Mouse (Mus musculus) left cerebral cortex, postnatal 4 days (tissue): ENCODE results near the gene Clpsl2. TPM values are rescaled to one million over a fixed set of nuclear protein-coding genes. Genes with fewer than 3 reads are reported as not detected.

Experiments
- DNase-seq: peaks from one replicate; pipeline ENCODE4 v3.0.0-alpha.2; 2022
- intact Hi-C: fragments of 180-260 bp; cut with DNase I; formaldehyde crosslinking; loops from one replicate; pipeline ENCODE4 v1.15.1; 2025
- total RNA-seq, 2 experiments: library from RNA; stranded (reverse); gene quantifications; 2 replicates each; pipeline ENCODE4 v1.2.3; 2021

The Clpsl2 gene
- not detected for total RNA-seq

GRCm38 (mm10) chr17:28549111-28549510 is at the start of gene Clpsl2:
TSS of gene Clpsl2 (plus strand) at chr17:28549411.
- intact Hi-C loops = no loop called here
- no peak for DNase-seq

- no peak for DNase-seq
- intact Hi-C loops = no loop called here
These were observed 48.7 kb upstream of the Clpsl2 start for GRCm38 (mm10) chr17:28500465-28500864.

- no peak for DNase-seq
- intact Hi-C loops = no loop called here
These were observed 46.9 kb upstream of the Clpsl2 start for GRCm38 (mm10) chr17:28502196-28502821.

GRCm38 (mm10) chr17:28504182-28504581 is 45.0 kb upstream of the Clpsl2 start:
- no peak for DNase-seq
- intact Hi-C loops = no loop called here

GRCm38 (mm10) chr17:28505591-28505990 is 43.6 kb upstream of the Clpsl2 start:
- intact Hi-C loops = no loop called here
- no peak for DNase-seq

- intact Hi-C loops = no loop called here
- no peak for DNase-seq
These were observed 42.3 kb upstream of the Clpsl2 start for GRCm38 (mm10) chr17:28506895-28507294.

- intact Hi-C loops = no loop called here
- no peak for DNase-seq
These were observed 41.7 kb upstream of the Clpsl2 start for GRCm38 (mm10) chr17:28507496-28507895.

GRCm38 (mm10) chr17:28510445-28511342 is 38.5 kb upstream of the Clpsl2 start:
- intact Hi-C loops = no loop called here
- DNase-seq = no peak

- no peak for DNase-seq
- intact Hi-C loops = no loop called here
These were observed 37.3 kb upstream of the Clpsl2 start for GRCm38 (mm10) chr17:28511616-28512541.

- DNase-seq = no peak
- intact Hi-C loops = no loop called here
These were observed 36.5 kb upstream of the Clpsl2 start for GRCm38 (mm10) chr17:28512696-28513095.

- intact Hi-C loops = no loop called here
- no peak for DNase-seq
These were observed 35.9 kb upstream of the Clpsl2 start for GRCm38 (mm10) chr17:28513337-28513736.

- intact Hi-C loops = no loop called here
- DNase-seq = no peak
These were observed 35.4 kb upstream of the Clpsl2 start for GRCm38 (mm10) chr17:28513844-28514243.

- no peak for DNase-seq
- intact Hi-C loops = no loop called here
These were observed 34.7 kb upstream of the Clpsl2 start for GRCm38 (mm10) chr17:28514555-28514954.

GRCm38 (mm10) chr17:28515431-28516341 is 33.5 kb upstream of the Clpsl2 start:
- DNase-seq = no peak

GRCm38 (mm10) chr17:28516881-28517280 is 32.3 kb upstream of the Clpsl2 start:
- DNase-seq = no peak
- intact Hi-C loops = no loop called here

More at GRCm38 (mm10) chr17:28515431-28516341, 33.5 kb upstream of the Clpsl2 start:
- intact Hi-C loops = no loop called here

- intact Hi-C loops = no loop called here
- DNase-seq = peak; percentile 29
These were observed 31.7 kb upstream of the Clpsl2 start, which contains the start of gene Fkbp5 for GRCm38 (mm10) chr17:28517441-28517955. TSS of gene Fkbp5 (minus strand) at chr17:28517527.

GRCm38 (mm10) chr17:28517956-28518614 is 31.1 kb upstream of the Clpsl2 start:
- DNase-seq = peak; percentile 80
- intact Hi-C loops = no loop called here

- DNase-seq = no peak
- intact Hi-C loops = no loop called here
These were observed 30.6 kb upstream of the Clpsl2 start for GRCm38 (mm10) chr17:28518615-28519071.

- no peak for DNase-seq
- intact Hi-C loops = loop anchor here (10.0 kb wide), 1 partner anchor 285 kb away; the partner anchor contains the start of gene Ppard
These were observed 29.4 kb upstream of the Clpsl2 start for GRCm38 (mm10) chr17:28519827-28520226.
